Mouse (Mus musculus) naive thymus-derived CD4-positive, alpha-beta T cell, adult 2 months (primary cell): ENCODE measurements around the gene Pdx1.

Experiments used
- DNase-seq: peaks from one replicate; pipeline ENCODE4 v3.0.0-alpha.2; 2011; ENCODE audit warnings: low read depth

The Pdx1 gene

DNA sequence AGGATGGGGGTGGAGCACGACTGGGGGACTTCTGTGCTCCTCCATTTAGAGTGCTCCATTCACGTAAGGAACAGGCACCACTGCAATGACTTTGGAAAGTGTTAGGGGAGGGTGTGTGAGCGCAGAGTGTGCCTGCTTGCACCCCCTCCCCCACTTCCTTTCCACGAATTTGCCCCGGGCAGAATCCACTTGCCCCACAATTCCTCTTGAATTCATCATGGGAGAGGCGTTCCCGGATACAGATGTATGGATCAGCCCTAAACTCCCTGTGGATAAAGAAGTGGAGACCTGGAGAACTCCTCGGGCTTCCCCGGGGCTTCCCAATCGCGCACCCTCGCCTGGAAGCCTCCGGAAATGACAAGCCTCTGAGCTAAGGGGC, 7.8 kb downstream of the Pdx1 start:
- no peak for DNase-seq

DNA sequence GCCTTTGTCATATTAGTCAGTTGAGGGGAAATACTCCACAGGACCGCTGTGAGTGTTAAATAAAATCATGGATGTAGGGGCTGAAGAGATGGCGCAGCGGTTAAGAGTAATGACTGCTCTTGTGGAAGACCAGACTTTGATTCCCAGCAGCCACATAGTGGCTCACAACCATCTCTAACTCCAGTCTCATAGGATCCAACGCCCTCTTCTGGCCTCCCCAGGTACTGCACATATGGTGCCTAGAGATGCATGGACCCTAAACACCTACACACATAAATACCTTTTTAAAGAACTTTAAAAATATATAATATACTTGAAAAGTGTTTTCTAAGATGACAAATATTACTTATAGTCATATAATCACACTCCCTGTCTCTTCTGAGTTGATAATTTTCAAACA, 14.6 kb downstream of the Pdx1 start:
- DNase-seq: no peak

DNA sequence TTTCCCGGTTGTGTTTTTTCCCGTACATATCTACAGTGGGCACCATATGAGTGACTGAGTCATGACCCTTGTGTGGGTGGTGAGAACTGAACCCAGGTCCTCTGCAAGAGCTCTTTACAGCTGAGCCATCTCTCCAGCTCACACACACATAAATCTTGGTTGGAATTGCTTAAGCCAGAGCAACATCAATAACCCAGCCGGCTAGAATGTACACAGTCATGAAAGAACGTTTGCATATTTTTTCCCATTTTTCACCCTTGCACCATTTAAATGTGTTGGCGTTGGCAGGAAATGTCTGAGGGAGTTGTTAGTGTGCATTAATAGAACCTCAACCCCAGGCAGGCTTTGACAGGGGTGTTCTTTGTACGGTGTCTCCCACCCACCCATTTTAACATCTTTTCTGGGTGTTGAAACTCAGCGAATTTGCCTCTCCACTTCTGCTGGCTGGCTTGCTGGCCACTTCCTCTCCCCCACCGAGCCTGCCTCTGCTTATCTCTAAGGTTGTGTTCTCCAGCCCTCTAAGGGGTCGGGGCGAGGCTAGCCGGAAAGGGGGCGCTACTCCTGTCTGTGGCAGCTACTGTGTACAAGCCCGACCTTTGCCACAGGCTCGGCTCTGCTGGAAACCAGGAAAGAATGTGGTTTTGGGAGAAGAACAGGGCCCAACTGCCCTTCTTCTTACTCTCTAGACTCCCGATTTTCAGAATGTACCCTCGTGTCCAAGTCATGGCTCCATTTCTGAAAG, 22.2 kb downstream of the Pdx1 start:
- no peak for DNase-seq

DNA sequence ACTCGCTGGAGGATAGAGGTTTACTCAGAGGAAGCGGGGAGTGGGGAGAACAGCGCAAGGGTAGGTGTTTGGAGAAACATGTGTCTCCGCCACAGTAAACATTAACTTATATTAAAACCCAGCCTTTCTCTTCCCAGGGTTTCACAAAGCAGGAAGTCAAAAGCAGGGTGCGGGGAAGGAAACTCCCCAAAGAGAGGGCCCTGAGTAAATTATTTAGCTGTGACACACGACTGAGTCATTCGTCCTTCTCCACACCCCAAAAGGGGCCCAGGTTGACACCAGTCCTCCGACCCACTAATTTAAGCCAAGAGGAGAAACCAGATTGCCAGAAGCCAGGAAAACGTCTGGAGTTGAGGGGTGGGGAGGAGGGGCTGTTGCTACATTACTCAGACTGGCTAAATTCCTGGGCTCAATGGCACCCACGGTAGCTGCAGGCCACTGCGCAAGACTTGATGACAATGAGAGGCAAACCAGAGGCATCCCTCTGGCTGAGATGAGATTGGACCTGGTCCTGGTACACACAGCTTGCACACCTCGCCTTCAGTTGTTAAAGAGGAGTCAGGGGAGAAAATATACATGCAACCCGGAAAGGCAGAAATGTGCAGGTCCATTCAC, 22.9 kb downstream of the Pdx1 start:
- no peak for DNase-seq

DNA sequence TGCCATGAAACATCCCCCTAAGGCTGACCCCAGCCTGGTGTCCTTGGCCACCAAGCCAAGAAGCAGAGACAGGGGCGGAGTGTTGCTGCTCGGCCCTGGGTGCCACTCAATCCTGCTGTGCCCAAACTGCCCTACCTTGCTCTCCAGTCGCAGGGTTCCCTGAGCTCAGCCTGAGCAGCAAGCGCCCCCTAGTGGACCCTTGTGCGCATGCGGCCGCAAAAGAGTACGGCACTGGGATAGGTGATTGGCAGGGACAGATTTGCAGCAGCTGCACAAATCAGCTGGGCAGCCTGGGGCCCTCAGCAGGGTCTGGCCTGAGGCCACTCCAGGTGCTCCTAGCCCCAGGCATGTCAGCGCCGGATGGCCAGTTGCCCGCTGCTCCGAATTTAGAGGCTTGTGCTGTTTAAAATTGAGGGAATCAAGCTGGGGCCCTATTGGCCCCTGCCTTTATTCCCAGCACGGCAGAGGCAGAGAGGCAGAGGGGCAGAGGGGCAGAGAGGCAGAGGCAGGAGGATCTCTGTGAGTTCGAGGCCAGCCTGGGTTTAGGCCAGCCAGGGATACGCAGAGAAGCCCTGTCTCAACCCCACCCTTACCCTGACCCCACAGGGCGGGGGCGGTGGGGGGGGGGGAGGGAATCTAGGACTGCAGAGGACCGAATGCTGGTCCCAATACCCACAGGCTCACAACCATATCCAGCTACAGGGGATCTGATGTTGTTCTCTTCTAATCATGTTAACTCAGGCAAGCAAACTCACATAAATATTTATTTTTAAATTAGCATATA, 23.6 kb downstream of the Pdx1 start:
- peak; percentile 81 for DNase-seq

DNA sequence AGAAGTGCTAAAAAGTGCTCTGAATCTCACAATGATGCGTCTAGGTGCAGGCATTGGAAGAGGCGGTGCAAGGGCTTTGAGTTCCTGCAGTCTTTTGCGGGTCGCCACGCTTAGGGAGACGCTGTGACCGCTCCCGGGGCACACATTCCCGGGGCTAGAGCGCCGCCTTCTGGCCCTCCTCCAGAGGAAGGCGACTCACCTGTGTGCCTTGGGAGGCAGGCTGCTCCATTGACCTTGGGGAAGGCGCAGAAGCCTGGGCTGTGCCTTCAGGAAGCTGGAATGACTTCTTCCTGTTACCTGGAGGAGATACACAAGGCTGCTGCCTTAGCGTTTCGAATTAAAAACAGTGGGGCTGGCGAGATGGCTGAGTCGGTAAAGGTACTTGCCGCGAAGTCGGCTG, 24.4 kb downstream of the Pdx1 start:
- DNase-seq: peak; percentile 37

DNA sequence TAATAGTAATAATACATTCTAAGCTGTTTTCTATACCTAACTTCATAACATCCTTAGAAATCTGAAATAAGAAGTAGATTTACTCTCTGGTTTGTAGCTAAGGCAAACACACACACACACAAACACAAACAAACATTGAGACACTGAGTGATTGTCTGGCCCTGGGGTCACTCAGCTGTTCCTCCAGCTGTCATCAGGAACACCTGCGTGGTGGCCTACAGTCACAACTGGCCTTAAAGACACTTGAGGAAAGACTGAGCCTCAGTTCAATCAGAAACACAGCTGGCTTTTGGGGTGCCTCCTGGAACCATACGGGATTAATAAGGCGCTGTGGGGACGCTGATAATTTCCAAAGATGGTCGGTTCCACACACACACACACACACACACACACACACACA, 27.5 kb downstream of the Pdx1 start:
- DNase-seq: no peak

DNA sequence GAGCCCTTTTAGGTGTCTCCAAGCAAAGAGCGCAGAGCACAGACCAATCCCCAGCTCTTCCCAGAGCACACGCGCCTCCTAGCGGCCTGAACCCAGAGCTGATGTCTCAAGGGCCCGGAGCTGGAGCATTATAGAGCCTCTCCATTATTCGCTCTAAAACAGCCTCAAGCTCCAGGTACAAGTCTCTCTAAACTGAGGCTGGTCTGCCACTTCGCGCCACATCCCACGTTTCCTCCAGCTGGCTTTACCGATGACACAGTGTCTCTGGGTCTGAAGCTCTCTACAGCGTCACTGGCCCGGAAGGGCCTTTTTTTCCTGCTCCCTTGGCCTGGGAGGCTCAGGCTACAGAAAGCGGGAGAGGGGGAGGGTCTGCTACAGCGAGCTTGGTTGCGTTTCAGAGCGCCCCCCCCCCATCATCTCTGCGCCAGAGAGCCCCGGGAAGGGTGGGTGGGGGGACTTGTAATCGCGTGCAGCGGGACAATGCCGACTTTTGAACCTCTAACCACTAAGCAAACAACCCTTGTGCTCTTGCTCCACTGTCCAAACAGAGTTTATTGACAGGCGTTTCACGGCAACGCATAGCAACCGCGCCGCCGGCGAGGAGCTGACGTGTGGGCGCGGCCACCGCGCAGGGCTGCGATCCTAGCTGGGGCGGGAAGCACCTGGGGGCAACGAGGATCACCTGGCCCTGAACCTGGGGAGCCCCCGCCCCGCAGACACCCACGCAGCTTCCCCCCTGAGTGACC, 29.7 kb downstream of the Pdx1 start:
- peak; percentile 50 for DNase-seq

DNA sequence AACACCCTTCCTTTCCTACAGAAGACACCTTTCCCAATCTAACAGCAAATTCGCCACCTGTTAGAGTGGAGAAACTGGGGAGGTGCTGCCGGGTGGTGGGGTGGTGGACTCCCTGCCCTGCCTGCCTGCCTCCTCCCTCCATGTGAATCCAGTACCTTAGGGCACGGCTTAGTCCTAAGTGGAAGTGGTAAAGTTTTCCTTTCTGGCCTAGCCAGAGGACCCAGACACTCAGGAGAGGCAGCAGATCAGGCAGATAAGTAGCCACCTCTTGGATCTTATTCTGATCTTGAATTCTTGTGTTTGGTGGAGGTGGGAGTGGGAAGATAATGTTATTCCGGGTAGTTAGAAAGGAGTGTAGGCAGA, 30.2 kb downstream of the Pdx1 start:
- no peak for DNase-seq

DNA sequence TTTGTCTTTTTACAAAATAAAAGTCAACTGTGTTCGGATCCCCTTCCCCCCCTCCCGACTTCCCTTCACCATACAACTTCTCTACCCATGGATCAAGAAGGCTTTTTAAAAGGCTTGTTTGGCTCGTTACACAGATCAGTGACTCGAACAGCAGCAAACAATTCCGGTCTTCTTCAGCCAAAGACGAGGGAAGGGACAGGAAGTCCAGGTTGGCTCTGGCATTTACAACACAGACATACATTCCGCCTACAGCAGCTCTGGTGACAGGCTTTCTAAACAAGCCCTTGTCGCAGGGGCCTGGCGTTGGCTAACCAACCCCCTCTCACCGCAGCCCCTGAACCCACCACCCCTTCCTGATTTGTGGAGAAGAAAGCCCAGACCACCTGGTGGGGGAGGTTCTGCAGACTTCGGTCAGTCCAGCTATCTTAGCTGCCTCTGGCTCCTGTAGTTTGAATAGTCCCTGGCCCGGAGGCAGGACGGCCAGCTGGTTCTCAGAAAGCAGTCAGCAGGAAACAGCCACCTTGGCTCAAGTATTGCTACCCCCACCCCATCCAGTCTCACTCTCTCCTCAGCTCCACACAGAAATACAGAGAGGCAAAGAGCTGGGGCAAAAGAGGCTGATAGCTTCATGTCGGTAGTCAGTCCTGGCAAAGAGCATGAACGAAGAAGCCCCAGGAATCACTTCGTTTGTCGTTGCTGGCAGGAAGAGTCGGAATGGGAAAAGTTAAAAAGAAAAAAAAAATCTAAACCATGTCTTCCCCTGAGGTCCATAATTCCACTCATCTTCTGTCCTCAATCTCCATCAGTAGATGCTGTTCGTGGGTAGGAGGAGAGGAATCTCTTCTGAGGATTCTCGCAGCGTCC, 31.4 kb downstream of the Pdx1 start:
- no peak for DNase-seq

DNA sequence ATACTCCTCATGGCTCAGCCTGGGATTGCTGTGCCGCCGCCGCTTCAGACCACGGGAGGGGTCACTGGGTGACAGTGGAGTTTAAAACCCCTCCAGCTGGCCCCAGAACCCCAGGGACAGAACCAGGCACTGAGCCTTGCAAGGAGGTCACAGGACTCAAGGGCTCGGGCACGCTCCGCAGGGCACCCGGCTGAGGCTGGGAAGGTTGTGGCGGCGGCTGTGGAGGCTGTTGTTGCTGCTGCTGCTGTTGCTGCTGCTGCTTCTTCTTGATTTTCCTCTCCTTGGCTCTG, 32.0 kb downstream of the Pdx1 start:
- DNase-seq: no peak

DNA sequence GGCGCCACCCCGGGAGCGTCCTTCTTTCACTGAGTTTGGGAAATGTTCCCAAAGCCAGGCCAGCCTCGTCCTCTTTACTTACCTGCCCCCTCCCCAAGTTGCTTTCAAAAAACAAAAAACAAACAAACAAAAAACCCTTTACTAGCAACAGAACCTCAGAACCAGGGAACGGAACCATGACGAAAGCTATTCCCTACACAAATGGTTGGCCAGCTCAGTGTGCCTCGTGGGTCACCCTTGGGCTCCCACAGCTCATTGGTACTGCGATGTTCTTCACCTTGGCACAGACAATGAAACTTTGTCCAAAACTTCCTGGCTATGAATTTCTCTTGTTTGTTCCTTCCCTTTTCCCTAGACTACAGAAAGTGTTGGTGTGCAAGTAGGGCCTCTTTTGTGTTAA, 32.4 kb downstream of the Pdx1 start:
- no peak for DNase-seq

DNA sequence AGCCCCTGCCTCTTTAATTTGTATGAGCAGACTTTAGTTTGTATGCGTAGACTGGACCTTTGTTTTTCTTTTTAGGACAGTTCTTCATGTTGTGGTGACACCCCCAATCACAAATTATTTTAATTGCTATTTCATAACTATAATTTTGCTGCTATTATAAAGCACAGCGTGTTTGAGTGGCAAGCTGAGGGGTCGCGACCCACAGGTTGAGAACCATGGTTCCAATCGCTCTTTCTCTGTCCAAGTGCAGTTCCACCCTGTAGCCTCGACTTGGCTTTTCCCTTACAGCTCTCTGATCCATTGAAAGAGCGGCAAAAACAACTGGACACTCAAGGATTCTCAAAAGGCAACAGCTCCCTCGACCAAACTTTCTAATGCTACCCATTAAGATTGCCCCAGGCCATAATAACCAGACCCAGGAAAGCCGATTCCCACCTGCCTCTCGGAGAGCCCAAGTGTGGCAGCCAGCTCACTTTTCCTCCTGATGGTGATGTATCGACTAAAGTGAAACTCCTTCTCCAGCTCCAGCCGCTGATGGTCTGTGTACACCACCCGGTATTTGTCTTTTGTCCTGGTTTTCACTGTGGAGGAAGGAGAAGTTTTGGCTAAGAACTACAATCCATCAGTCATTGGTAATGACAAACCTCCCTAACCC, 33.1 kb downstream of the Pdx1 start:
- DNase-seq: no peak

DNA sequence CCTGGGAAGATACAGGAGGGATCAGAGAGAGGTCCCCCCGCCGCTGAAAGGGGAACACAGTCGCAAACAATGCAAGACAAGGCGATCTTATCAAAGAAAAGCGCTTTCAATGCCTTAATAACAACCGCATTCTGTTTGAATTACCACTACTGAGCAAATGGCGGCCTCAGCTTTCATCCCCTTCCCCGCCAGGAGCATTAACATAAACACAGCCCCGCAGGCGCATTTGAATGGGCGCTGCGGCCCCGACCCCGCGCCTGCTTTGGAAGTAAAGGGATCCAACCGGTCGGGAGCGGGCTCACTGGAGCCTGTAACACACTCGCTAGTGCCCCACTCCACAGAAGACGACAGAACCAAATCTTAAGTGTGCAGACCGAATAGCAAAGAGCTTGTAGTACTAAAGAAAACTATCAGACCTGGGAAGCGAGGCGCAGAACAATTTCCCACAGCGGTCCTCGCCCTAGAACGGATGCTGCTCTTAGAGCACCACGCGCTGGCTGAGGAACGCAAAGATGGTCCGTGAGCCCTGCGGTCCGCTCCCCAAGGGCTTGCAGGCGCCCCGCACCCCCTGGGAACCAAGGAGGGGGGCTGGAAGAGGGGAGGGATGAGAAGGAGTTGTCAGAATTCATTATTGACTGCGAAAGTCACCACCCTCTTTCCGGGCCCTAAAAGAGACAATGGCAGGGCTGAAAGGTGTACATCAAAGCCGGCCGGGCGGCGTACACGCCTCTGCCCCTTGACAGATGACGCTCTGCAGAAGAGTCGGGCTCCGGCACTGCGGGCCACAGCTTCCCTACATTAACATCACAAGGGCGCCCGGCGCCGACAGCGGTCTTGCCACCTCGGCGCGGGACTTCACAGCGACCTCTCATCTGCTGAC, 34.8 kb downstream of the Pdx1 start:
- no peak for DNase-seq

DNA sequence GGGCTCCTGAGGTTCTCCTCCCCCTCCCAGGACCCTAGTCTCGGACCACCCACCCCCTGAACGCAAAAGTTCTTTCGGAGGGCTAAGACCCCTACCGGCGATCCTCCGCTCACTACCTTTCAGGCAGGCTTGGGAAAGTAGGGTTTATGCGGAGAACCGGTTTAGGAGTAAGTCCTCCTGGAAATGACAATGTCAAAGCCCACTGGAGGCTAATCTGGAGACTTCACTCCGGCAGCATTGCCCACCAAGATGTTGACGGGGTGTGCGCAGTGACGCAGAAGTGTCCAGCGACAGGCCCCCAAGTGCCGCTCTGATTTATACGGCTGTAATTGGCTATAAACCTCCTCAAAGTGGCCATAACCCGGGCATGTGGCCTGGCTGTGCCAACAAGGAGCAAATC, 35.4 kb downstream of the Pdx1 start:
- DNase-seq: no peak

DNA sequence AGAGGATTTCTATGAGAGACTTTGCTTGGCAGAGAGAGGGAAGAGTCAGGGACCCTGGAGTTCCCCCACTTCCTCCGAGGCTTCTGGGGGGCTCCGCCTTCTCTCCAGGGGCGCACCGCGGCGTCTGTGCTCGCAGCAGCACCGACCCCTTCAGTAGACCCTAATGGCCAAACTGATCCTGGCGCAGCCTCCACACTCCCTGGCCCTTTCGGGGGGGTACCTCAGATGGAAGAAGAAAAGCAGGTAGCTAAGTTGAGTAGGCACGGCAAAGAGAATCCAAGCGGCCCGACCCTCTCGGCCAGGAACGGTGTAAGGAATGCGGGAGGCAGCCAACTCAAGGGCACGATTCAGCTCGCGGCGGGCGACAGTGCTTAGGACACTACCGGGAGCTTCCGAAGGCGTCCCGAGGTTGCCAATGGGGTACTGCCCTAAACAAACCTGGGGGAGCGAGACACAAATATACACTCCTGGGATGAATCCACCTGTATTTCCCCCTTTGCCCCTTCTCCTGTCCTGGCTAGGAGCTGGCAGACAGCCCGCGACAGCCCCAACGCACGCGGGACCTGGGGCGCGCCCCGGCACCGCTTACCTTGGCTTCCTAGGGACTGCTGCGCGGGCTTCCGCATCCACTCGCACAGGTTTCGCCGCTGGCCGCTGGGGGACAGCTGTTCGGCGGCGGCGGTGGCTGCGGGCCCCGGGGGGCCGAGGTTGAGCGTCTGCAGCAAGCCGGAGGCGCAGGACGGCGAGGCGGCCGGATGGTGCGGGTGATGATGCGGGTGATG, 36.3 kb downstream of the Pdx1 start:
- no peak for DNase-seq

DNA sequence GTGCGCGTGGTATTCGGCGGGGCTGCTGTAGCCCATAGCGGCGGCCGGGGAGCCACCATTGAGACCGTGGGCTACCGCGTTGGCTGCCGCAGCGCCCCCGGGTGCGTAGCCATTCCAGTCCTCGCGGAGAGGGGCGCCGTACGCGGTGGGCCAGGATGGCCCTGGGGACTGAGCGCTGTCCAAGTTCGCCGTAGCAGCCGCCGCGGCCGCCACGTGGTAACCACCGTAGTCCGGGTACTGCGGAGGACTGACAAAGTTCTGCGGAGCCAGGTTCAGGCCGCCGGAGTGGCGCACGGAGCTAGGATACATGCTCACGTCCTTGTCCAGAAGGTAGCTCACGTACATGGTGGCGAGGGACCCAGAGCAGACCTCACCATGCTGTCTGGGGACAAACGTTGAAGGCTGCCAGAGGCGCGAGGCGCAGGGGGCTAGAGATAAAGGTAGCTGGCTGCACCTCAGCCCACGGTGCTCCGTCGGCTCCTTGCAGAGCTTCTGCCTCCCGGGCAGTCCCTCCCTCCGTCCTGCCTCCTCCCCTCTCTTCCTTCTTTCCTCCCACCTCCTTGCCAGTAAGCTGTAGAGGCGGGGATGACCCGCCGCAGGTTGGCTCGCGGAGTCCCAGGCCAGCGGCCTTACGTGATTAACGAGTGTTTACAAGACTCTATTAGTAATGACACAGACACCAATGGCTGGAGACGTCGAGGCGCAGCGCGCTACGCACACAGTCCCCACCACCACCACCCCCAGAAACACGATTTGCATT, 37.1 kb downstream of the Pdx1 start, which contains the start of gene Cdx2:
Gene Cdx2, minus strand, starts transcription at position 633 of the 760 bp plus-strand sequence.
- no peak for DNase-seq

DNA sequence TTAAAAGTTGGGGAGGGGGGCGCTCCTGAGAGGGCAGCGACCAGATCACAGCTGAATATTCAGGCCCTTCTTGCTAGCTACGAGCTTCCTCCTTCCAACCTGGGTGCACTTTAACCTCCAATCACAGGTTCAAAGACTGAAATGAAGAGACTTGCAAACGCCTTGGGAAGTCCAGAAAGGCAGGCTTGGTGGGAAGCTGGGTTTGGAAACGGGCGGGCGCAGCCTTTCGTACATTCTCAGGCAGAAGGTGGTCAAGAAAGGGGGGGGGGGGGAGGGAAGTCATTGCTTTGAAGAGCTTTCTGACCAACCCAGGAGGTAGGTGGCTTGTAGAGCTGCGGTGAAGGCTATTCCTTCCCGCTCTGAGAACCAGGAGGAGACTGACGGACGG, 37.6 kb downstream of the Pdx1 start:
- no peak for DNase-seq

DNA sequence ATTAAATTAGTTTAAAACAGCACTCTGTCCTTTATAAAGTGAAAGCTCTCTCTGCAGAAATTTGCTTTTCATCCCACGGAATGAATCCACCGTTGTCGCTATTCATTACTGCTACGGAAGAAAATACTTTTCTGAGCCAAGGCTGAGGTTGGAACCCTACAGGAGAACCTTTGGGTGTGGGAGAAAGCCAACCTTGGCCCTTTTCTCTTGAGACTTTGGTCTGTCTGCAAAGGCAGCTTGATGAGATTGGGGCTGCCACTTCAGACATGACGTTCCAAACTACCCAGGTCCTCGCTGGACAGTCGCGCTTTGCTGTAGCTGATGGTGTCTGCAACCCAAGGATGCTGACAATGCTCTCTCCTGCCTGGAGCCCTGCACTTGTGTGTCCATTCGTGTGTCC, 38.7 kb downstream of the Pdx1 start:
- DNase-seq: no peak
